Mouse (Mus musculus) frontal cortex, postnatal 10 days (tissue): ENCODE results near the gene Uhrf1bp1l.
"Not testable (repeated sequence)": the region's sequence is repeated elsewhere in the genome, so short reads cannot be mapped to it uniquely, and the experiment has no call there.

Source experiments
- DNase-seq, 2 experiments: peaks; one replicate each; pipeline ENCODE4 v3.0.0; 2022; ENCODE audit warnings: low spot score in 2 of 2, mixed read lengths in 1 of 2

Uhrf1bp1l gene

GRCm38 (mm10) chr10:89744871-89745665, at the start of gene Uhrf1bp1l:
TSS of gene Uhrf1bp1l (plus strand) at chr10:89744991.
- peak; percentile 55 to 84 for DNase-seq

- no peak for DNase-seq
Measured at GRCm38 (mm10) chr10:89695194-89695911, 49.4 kb upstream of the Uhrf1bp1l start.

GRCm38 (mm10) chr10:89696270-89696669, 48.5 kb upstream of the Uhrf1bp1l start:
- not testable (repeated sequence) for DNase-seq

GRCm38 (mm10) chr10:89697956-89698355, 46.8 kb upstream of the Uhrf1bp1l start:
- no peak for DNase-seq

- DNase-seq: no peak
Measured at GRCm38 (mm10) chr10:89703042-89703441, 41.7 kb upstream of the Uhrf1bp1l start.

- no peak for DNase-seq
Measured at GRCm38 (mm10) chr10:89707397-89707796, 37.4 kb upstream of the Uhrf1bp1l start.

- no peak for DNase-seq
Measured at GRCm38 (mm10) chr10:89708720-89709119, 36.1 kb upstream of the Uhrf1bp1l start.

GRCm38 (mm10) chr10:89714910-89715309, 29.9 kb upstream of the Uhrf1bp1l start:
- DNase-seq: no peak

GRCm38 (mm10) chr10:89720252-89720651, 24.5 kb upstream of the Uhrf1bp1l start:
- no peak for DNase-seq

- DNase-seq: no peak
Measured at GRCm38 (mm10) chr10:89720796-89721195, 24.0 kb upstream of the Uhrf1bp1l start.

- no peak for DNase-seq
Measured at GRCm38 (mm10) chr10:89722247-89723195, 22.3 kb upstream of the Uhrf1bp1l start.

- DNase-seq: no peak
Measured at GRCm38 (mm10) chr10:89730386-89730785, 14.4 kb upstream of the Uhrf1bp1l start.

GRCm38 (mm10) chr10:89731341-89731740, 13.4 kb upstream of the Uhrf1bp1l start:
- DNase-seq: no peak

- peak; percentile 88 to 91 for DNase-seq
Measured at GRCm38 (mm10) chr10:89732001-89732794, 12.6 kb upstream of the Uhrf1bp1l start, which contains the start of gene Actr6. TSS of gene Actr6 (minus strand) at chr10:89732295.

- DNase-seq: no peak
Measured at GRCm38 (mm10) chr10:89737092-89737491, 7.7 kb upstream of the Uhrf1bp1l start.

- DNase-seq: no peak
Measured at GRCm38 (mm10) chr10:89737887-89738286, 6.9 kb upstream of the Uhrf1bp1l start.

- no peak for DNase-seq
Measured at GRCm38 (mm10) chr10:89738395-89738794, 6.4 kb upstream of the Uhrf1bp1l start.

- no peak for DNase-seq
Measured at GRCm38 (mm10) chr10:89739703-89740102, 5.1 kb upstream of the Uhrf1bp1l start.

GRCm38 (mm10) chr10:89740995-89741394, 3.8 kb upstream of the Uhrf1bp1l start:
- no peak for DNase-seq

- no peak for DNase-seq
Measured at GRCm38 (mm10) chr10:89743266-89743665, 1.5 kb upstream of the Uhrf1bp1l start.

- no peak for DNase-seq
Measured at GRCm38 (mm10) chr10:89744341-89744740, 450 bp upstream of the Uhrf1bp1l start.
